Comparison of ENCODE assay signal across 1 mouse cellular context in genomic region chr2:30829315-30829714, GRCm38 (mm10).
TF ChIP-seq lines count a peak whose summit lies in the region.

No protein-coding gene starts in this region.

TF ChIP-seq in MEL, 35 proteins besides CTCF, POLR2A, EP300 and RAD21:
- TF ChIP-seq MAFK (IDR thresholded peaks at IDR 0.05; ENCODE audit: borderline replicate concordance, low read depth, low read length), result no peak
- no peak for TF ChIP-seq MYB (IDR thresholded peaks at IDR 0.05; ENCODE audit: low read depth, low read length)
- TF ChIP-seq ELF1 (IDR thresholded peaks at IDR 0.05; ENCODE audit: low read depth, low read length), result no peak
- TF ChIP-seq SMC3 (IDR thresholded peaks at IDR 0.05; ENCODE audit: low read depth, low read length), result peak; percentile 65
- TF ChIP-seq POLR2AphosphoS2 (IDR thresholded peaks at IDR 0.05; ENCODE audit: low read length), result no peak
- no peak for TF ChIP-seq POLR2AphosphoS5 (IDR thresholded peaks at IDR 0.05; ENCODE audit: borderline replicate concordance, low read depth, low read length)
- 0 out of 2 replicates have a peak, but pooled peaks have one; percentile 33 for TF ChIP-seq MYC (IDR thresholded peaks at IDR 0.05; ENCODE audit: low read depth, low read length)
- no peak for TF ChIP-seq MAX (IDR thresholded peaks at IDR 0.05; ENCODE audit: low read length)
- TF ChIP-seq ZC3H11A (IDR thresholded peaks at IDR 0.05; ENCODE audit: low read depth, low read length), result peak; percentile 48
- peak; percentile 92 for TF ChIP-seq ZNF384 (IDR thresholded peaks at IDR 0.05; ENCODE audit: low read depth, low read length)
- TF ChIP-seq HCFC1 (IDR thresholded peaks at IDR 0.05; ENCODE audit: low read depth, low read length), result 0 out of 2 replicates have a peak, but pooled peaks have one; percentile 30
